Mouse (Mus musculus): ENCODE measurements around the gene Clptm1.

DNA sequence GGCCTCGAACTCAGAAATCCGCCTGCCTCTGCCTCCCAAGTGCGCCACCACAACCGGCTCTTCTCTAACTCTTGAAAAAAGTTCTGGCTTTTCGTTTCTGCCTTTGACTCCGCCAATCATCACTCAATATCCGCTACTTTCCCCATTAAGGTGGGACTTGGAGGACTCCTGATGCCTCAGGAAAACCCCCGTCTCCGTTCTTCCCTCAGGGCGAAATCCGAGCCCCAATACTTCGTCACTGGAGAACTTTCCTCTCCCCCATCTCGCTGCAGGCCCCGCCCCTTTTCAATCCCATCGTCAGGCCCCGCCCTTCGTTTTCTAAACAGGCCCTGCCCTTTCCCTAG, 36.7 kb downstream of the Clptm1 start:
- no peak for TF ChIP-seq CTCF (IDR thresholded peaks at IDR 0.05; ENCODE audit: borderline replicate concordance, control insufficient read depth, extremely low read depth, insufficient read depth, low read length, poor library complexity)
- 0 out of 2 replicates have a peak, but pooled peaks have one; percentile 29 for TF ChIP-seq POLR2A (IDR thresholded peaks at IDR 0.05; ENCODE audit: control insufficient read depth, extremely low read depth, insufficient read depth, low read length, poor library complexity)

Data from thymus, adult 2 months (tissue).